Mouse (Mus musculus): ENCODE data around the gene Hydin. TPM values are rescaled to one million over a fixed set of nuclear protein-coding genes. Genes with fewer than 3 reads are reported as not detected.
"Not testable (repeated sequence)": the region's sequence is repeated elsewhere in the genome, so short reads cannot be mapped to it uniquely, and the experiment has no call there.

Gene Hydin
- polyA plus RNA-seq, 1 experiment, result 2.6 TPM

DNA sequence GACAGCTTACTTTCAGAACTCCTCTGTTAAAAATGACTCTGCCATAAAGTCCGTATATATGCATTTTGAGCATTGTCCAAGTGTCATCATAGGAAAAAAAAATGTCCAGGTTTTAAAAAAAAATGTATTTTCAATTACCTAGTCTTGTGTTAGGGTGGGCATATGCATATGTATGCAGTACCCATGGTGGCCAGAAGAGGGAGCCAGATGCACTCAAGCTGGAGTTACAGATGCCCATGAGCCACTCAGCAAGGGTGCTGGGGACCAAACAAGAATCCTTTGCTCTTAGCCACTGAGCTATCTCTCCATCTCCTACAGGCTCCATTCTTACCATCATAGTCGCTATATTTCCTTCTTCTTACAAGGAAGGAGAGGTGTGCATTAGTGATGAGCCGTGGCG lies 222.6 kb downstream of the Hydin start:
- Histone ChIP-seq H3K4me3 (replicated peaks; ENCODE audit: extremely low read depth, low read depth, low read length) (no peak overlapping the region), H3K4me1 (ENCODE audit: control insufficient read depth, insufficient read depth, low read length) (no peaks in the 10 kb centered on the region)
- no peak for DNase-seq
- 72% methylated on average over 4 of the region's 4 CpGs for WGBS
- TF ChIP-seq CTCF (IDR thresholded peaks at IDR 0.05; ENCODE audit: insufficient read depth, low read length), result peak; percentile 67
- no peak for TF ChIP-seq POLR2A (IDR thresholded peaks at IDR 0.05; ENCODE audit: borderline replicate concordance, extremely low read depth, low read depth, low read length)

DNA sequence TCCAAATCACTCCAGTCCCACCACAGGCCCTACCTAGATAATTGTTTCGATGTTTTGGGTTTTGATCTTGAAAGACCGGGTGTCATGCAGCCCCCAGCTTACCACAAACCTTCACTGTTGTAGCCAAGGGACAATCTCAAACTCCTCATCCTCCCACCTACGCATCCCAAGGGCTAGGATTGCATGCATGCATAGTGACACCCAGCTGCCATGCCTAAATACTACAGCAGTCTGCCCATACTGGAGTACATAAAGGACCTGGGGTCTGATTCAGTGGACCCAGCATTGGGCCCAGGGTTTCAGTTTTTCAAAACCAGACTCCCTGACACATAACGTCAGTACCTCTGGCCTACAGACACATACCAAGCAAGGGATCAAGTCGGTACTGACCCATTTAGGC lies 224.3 kb downstream of the Hydin start:
- Histone ChIP-seq H3K4me1 (ENCODE audit: control insufficient read depth, insufficient read depth, low read length) (no peaks in the 10 kb centered on the region), H3K4me3 (replicated peaks; ENCODE audit: extremely low read depth, low read depth, low read length) (no peak overlapping the region)
- no peak for TF ChIP-seq CTCF (IDR thresholded peaks at IDR 0.05; ENCODE audit: insufficient read depth, low read length)
- no peak for TF ChIP-seq POLR2A (IDR thresholded peaks at IDR 0.05; ENCODE audit: borderline replicate concordance, extremely low read depth, low read depth, low read length)
- WGBS, result 80% methylated on average over 5 of the region's 5 CpGs
- DNase-seq, result no peak

DNA sequence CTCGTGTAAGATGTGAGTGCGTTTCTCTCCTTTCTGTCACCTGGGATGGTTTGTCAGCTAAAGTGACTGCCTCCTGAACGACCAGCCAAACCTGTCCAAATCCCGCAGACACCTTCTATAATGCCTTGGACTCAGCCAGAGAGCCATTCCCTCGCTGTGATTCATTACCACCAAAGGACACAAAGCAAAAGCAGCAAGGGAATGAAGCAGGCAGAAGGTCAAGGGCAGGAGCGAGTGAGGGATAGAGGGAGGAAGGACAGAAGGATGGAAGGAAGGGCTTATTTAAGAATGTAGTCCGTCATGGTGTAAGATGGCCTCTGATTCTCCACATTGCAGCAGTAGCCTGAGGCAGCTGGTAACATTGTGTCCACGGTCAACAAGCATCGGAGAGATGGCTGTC lies 229.5 kb downstream of the Hydin start:
- no peaks in the 10 kb centered on the region for H3K4me1 ChIP-seq (ENCODE audit: control insufficient read depth, insufficient read depth, low read length)
- WGBS, result 68% methylated on average over 9 of the region's 9 CpGs
- TF ChIP-seq POLR2A (IDR thresholded peaks at IDR 0.05; ENCODE audit: borderline replicate concordance, extremely low read depth, low read depth, low read length) (no peak), CTCF (IDR thresholded peaks at IDR 0.05; ENCODE audit: insufficient read depth, low read length) (no peak)
- no peak overlapping the region for H3K4me3 ChIP-seq (replicated peaks; ENCODE audit: extremely low read depth, low read depth, low read length)
- no peak for DNase-seq

DNA sequence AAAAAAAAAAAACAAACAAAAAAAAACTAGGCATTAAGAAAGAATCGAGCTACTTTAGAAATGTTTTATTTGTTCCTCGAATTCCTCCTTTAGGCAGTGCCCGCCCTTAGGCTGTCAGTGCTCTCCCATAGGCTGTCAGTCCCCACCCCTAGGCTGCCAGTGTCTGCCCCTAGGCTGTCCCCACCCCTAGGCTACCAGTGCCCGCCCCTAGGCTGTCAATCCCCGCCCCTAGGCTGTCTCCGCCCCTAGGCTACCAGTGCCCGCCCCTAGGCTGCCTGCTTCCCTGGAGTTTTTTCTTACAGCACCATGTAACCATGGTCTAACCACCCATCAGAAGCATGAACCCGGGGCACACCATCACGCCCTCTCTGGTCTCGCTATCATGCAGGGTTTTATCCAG lies 233.5 kb downstream of the Hydin start:
- WGBS, result 26% methylated on average over 10 of the region's 10 CpGs
- DNase-seq, result no peak
- TF ChIP-seq POLR2A (IDR thresholded peaks at IDR 0.05; ENCODE audit: borderline replicate concordance, extremely low read depth, low read depth, low read length), result no peak
- TF ChIP-seq CTCF (IDR thresholded peaks at IDR 0.05; ENCODE audit: insufficient read depth, low read length), result no peak
- H3K4me1 ChIP-seq (ENCODE audit: control insufficient read depth, insufficient read depth, low read length), result no peaks in the 10 kb centered on the region
- H3K4me3 ChIP-seq (replicated peaks; ENCODE audit: extremely low read depth, low read depth, low read length), result no peak overlapping the region

DNA sequence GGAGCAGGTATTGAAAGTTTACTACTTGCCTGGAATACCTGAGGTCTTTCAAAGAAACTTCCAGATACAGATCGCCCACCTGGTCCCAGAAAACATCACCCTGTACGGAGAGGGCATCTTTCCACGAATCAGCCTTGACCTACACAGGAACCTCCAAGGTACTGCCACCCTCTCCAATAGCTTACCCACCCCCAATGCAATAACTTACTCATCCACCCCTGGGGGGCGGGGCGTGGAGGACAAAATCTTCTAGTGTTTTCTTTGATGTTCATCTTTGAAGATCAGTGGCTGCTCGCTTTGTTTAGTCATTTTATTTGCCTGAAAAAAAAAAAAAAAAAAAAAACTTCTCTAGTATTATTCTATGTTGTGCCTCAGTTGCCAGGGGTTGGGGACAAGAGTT lies 233.9 kb downstream of the Hydin start:
- Histone ChIP-seq H3K4me1 (ENCODE audit: control insufficient read depth, insufficient read depth, low read length) (no peaks in the 10 kb centered on the region), H3K4me3 (replicated peaks; ENCODE audit: extremely low read depth, low read depth, low read length) (no peak overlapping the region)
- 73% methylated on average over 6 of the region's 6 CpGs for WGBS
- DNase-seq, result no peak
- TF ChIP-seq CTCF (IDR thresholded peaks at IDR 0.05; ENCODE audit: insufficient read depth, low read length), result no peak
- no peak for TF ChIP-seq POLR2A (IDR thresholded peaks at IDR 0.05; ENCODE audit: borderline replicate concordance, extremely low read depth, low read depth, low read length)

DNA sequence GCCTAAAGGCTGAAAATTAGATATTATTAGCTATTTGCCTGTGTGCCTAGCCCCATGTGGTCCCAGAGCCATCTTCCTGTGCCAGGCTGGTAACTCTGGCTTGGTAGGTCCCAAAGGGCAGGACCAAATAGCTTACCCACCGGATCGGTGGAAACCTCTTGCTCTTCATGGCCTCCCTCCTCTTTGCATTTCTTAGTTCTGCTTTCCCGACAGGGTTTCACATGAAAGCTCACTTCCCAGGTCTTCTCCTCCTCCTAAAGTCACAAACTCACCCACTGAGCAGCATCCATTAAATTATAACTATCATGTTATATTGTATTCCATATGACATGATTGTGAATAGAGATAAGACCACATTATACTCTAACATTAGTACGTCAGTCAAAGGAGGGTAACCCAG lies 234.6 kb downstream of the Hydin start:
- H3K4me1 ChIP-seq (ENCODE audit: control insufficient read depth, insufficient read depth, low read length), result no peaks in the 10 kb centered on the region
- TF ChIP-seq POLR2A (IDR thresholded peaks at IDR 0.05; ENCODE audit: borderline replicate concordance, extremely low read depth, low read depth, low read length) (no peak), CTCF (IDR thresholded peaks at IDR 0.05; ENCODE audit: insufficient read depth, low read length) (no peak)

DNA sequence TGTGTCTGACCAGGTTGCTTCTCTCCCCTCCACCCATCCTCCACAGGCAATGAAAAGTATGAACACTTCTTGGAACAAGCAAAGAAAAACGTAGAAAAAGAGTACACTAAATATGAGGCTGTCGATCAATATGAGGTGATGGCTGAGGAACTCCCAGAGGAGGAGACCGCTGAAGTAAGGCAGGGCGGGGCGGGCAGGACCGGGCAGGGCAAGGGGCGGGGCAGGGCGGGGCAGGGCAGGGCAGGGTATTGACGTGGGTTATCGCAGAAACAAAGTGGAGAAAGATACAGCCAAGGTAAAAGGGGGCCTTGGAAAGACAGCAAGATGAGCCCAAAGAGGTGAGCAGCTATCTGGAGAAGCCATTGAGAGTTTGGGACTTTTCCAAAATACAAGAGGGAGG lies 236.1 kb downstream of the Hydin start:
- Histone ChIP-seq H3K4me3 (replicated peaks; ENCODE audit: extremely low read depth, low read depth, low read length) (no peak overlapping the region), H3K4me1 (ENCODE audit: control insufficient read depth, insufficient read depth, low read length) (no peaks in the 10 kb centered on the region)
- TF ChIP-seq CTCF (IDR thresholded peaks at IDR 0.05; ENCODE audit: insufficient read depth, low read length), result no peak
- TF ChIP-seq POLR2A (IDR thresholded peaks at IDR 0.05; ENCODE audit: borderline replicate concordance, extremely low read depth, low read depth, low read length), result no peak
- WGBS, result 8% methylated on average over 10 of the region's 10 CpGs
- no peak for DNase-seq

More for the DNA sequence above, 234.6 kb downstream of the Hydin start:
- DNase-seq, result no peak
- 90% methylated on average over 4 of the region's 4 CpGs for WGBS
- no peak overlapping the region for H3K4me3 ChIP-seq (replicated peaks; ENCODE audit: extremely low read depth, low read depth, low read length)

DNA sequence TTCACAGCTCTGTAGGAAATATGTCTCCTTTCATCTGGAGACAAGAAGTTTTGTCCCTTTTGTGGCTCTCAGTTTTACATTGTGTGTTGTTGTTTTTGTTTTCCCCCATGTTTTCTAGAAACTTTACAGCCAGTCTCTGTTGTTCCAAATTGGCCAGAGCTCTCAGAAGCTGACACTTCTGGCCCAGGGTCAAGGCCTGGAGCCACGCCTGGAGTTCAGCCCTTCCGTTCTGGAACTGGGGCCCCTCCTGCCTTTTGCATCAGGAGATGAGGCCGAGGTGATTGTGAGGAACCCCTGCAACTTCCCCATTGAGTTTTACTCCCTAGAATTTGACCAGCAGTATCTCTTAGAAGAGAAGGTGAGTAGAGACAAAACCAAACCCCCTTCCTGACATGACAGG lies 242.0 kb downstream of the Hydin start:
- no peaks in the 10 kb centered on the region for H3K4me1 ChIP-seq (ENCODE audit: control insufficient read depth, insufficient read depth, low read length)
- DNase-seq, result no peak
- TF ChIP-seq POLR2A (IDR thresholded peaks at IDR 0.05; ENCODE audit: borderline replicate concordance, extremely low read depth, low read depth, low read length) (no peak), CTCF (IDR thresholded peaks at IDR 0.05; ENCODE audit: insufficient read depth, low read length) (no peak)
- WGBS, result 52% methylated on average over 3 of the region's 3 CpGs
- no peak overlapping the region for H3K4me3 ChIP-seq (replicated peaks; ENCODE audit: extremely low read depth, low read depth, low read length)

DNA sequence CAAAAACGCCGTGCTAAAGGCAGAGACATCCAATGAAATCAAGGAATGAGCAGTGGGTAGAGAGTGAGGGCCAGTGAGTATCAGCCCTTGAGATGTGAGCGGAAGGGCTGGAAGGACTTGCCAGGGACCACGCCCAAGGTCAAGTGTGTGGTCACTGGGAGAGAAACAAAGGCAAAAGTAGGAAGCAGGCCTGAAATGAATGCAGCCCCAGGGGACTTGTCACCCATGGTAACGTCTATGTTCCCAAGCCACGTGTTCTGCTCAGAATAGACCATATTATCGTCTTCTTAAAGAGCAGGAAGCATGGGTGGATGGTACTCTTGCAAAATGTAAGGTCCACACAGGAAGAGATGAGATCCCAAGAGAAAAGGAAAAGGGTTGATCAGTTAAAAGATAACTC lies 253.0 kb downstream of the Hydin start:
- Histone ChIP-seq H3K4me3 (replicated peaks; ENCODE audit: extremely low read depth, low read depth, low read length) (no peak overlapping the region), H3K4me1 (ENCODE audit: control insufficient read depth, insufficient read depth, low read length) (no peaks in the 10 kb centered on the region)
- TF ChIP-seq CTCF (IDR thresholded peaks at IDR 0.05; ENCODE audit: insufficient read depth, low read length) (no peak), POLR2A (IDR thresholded peaks at IDR 0.05; ENCODE audit: borderline replicate concordance, extremely low read depth, low read depth, low read length) (no peak)
- DNase-seq, result no peak
- WGBS, result 54% methylated on average over 7 of the region's 7 CpGs

DNA sequence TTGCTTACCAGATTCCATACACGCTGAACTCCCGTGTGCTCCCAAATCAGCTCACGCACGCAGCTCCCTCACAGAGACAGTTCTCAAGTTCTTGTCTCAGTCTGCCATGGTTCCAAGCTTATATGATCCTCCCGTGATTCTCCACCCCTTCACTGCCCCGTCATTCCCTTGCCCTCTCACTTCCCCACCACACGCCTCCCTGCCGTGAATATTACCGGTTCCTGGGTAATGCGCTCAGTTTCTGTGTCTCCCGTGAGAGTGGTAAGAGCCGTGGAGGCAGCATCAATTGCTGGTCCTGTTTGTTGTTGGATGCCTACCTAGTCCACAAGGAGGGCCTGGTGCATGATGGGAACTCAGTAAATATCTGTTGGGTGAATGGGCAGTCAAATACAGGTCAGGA lies 255.1 kb downstream of the Hydin start:
- 91% methylated on average over 12 of the region's 12 CpGs for WGBS
- DNase-seq, result no peak
- TF ChIP-seq POLR2A (IDR thresholded peaks at IDR 0.05; ENCODE audit: borderline replicate concordance, extremely low read depth, low read depth, low read length) (no peak), CTCF (IDR thresholded peaks at IDR 0.05; ENCODE audit: insufficient read depth, low read length) (no peak)
- H3K4me1 ChIP-seq (ENCODE audit: control insufficient read depth, insufficient read depth, low read length), result no peaks in the 10 kb centered on the region
- H3K4me3 ChIP-seq (replicated peaks; ENCODE audit: extremely low read depth, low read depth, low read length), result no peak overlapping the region

DNA sequence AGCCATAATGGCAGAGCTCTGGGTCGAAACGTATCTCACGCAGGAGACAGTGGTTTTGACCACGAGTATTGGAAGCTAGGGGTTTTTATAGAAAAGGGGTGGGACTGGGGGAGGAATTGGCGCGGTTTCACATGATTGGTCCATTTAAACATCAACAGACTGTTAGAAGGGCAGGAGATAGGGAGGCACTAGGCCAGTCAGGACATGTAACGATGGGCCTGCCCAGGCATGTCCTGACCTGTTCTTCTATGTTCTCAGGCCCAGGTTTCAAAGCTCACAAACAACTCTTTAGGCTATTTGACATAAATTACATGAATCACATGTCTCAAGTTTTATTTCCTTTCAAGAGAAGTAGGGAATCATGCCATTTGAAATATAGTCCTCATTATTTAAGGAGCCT lies 255.7 kb downstream of the Hydin start:
- DNase-seq; H3K4me3 ChIP-seq (replicated peaks; ENCODE audit: extremely low read depth, low read depth, low read length); H3K4me1 ChIP-seq (ENCODE audit: control insufficient read depth, insufficient read depth, low read length): not testable (repeated sequence)
- 90% methylated on average over 7 of the region's 7 CpGs for WGBS
